Mouse (Mus musculus): ENCODE measurements around the gene Ptpn13.

- TF ChIP-seq CTCF (IDR thresholded peaks at IDR 0.05; ENCODE audit: borderline replicate concordance, extremely low read depth, insufficient read depth, insufficient read length) (no peak), POLR2A (IDR thresholded peaks at IDR 0.05; ENCODE audit: borderline replicate concordance, extremely low read depth, insufficient read depth, insufficient read length, poor library complexity, severe bottlenecking) (no peak)
These were observed 1.3 kb downstream of the Ptpn13 start for GRCm38 (mm10) chr5:103426250-103426649.

All from brain, embryonic 14.5 days (tissue).